Mouse (Mus musculus) left cerebral cortex, postnatal 25 days (tissue): ENCODE measurements at regions not wholly inside any gene's neighbourhood (a gene's known extent, or its start where the extent isn't known, plus 50 kb on each side); places are given as distances from the start of the nearest gene placed in this dataset.
"Not testable (repeated sequence)": the region's sequence is repeated elsewhere in the genome, so short reads cannot be mapped to it uniquely, and the experiment has no call there.

Experiments used
- DNase-seq, 2 experiments: peaks; one replicate each; pipeline ENCODE4 v3.0.0; 2022; ENCODE audit warnings: low spot score in 2 of 2, mixed read lengths in 1 of 2
- intact Hi-C: fragments of 180-260 bp; cut with DNase I; formaldehyde crosslinking; loops from one replicate; pipeline ENCODE4 v1.15.1; 2025

GRCm38 (mm10) chr16:82899611-82900010 is 71.4 kb downstream of the Gm21833 start:
- intact Hi-C loops: no loop called here
- no peak for DNase-seq

DNA sequence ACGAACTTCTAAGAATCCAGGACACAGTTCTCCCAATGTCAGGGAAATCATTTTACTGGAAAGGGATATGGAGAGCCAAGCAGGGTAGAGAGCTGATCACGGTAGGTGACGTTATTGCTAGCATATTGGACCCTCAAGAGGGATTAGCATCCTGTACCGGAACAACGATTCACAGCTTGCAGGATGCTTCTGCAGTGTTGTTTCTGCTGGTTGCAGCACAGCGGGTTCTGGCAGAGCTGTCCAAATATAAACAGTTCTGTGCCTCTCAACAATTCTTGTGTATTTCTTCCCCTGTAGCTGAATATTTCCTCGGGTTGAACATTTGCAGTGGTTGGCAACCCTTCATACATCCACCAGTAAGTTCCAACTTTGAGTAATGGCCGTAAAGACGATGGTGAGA is 92.4 kb downstream of the Gm21833 start:
- DNase-seq: no peak
- intact Hi-C loops: no loop called here

DNA sequence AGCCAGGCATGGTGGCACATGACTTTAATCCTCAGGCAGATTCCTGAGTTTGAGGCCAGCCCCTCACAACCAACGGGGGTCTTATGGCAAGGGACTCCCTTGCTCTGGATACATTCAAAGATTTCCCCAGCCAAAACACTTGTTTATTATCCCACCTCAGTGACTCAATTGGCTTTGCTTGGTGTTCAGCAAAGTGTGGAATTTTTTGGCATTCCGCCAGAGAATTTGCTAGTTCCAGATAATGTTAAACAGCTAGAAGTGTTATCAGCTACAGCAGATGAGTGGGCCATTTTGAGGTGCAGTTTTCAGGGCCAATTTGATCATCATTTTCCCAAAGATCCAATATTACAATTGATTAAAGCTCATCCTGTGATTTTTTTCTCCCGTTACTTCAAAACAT is 130.8 kb downstream of the Gm21833 start:
- intact Hi-C loops, DNase-seq: not testable (repeated sequence)

DNA sequence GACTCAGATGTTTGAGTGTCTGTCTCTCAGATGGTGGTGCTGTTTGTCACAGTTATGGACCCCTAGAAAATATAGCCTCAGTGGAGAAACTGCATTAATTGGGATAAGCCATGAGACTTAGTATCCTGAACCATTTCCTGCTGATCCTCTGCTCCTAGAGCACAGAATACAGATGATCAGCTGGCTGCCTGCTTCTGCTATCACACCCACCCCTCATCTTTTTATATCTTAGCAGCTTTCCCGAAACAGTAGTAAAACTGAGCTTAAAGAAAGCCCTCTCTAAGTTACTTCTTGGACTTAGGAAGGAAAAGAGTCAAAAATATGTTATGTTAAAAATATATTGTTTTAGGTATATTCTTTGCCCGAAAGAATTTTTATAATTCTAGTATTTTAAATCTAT is 163.5 kb downstream of the Gm21833 start:
- intact Hi-C loops: no loop called here

DNA sequence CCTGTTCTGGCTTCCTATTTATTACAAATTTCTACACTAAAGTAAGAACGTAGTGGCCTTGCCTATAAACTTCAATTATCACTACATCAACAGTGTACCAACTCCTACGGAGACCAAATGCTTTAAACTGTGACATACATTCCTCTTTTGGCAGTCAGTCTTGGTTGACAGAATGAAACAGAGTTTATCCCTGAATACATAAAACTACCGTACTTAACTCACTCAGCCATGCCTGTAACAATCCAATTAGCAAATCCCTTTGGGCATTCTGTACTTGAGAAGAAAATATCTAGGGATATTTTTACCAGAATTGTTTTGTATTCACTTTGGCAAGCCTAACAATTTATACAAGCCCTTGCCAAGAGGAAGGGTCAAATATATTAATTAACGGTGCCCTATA is 169.7 kb downstream of the Gm21833 start:
- intact Hi-C loops: no loop called here
- peak in 1 of 2 experiments; percentile 5 for DNase-seq

More for the DNA sequence above, 163.5 kb downstream of the Gm21833 start:
- peak in 1 of 2 experiments; percentile 64 for DNase-seq

- peak in 1 of 2 experiments; percentile 68 for DNase-seq
- intact Hi-C loops: loop anchor here (1.0 to 5.0 kb wide), 3 partner anchors 90 to 401 kb away; no protein-coding TSS in a partner anchor
Measured at GRCm38 (mm10) chr16:83021311-83021710, 193.1 kb downstream of the Gm21833 start.

GRCm38 (mm10) chr16:83063423-83063822 is 235.2 kb downstream of the Gm21833 start:
- no peak for DNase-seq
- intact Hi-C loops: no loop called here

DNA sequence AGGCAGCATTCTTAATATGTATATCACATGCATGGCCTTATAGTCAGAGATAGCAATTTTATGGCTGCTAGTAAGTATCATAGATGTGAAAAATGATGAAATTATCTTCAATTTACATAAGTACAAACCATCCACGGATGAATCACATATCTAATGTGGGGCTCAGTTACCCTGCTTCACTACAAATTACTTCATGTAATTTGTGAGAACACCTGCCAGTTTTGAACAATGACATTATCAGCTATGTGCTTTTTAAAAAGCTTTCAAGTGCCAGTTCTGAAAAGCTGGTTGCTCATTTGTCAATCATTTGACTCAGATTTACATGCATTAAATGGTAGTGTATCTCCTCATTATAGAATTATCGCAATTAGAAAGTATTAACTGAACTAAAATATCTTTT is 243.3 kb downstream of the Gm21833 start:
- intact Hi-C loops: no loop called here
- no peak for DNase-seq

- DNase-seq: no peak
- intact Hi-C loops: no loop called here
Measured at GRCm38 (mm10) chr16:83092059-83092458, 263.9 kb downstream of the Gm21833 start.

- peak; percentile 10 to 91 for DNase-seq
- intact Hi-C loops: loop anchor here (1.0 to 5.0 kb wide), 5 partner anchors 82 to 1001 kb away; no protein-coding TSS in a partner anchor
Measured at GRCm38 (mm10) chr16:83111128-83111527, 282.9 kb downstream of the Gm21833 start.

DNA sequence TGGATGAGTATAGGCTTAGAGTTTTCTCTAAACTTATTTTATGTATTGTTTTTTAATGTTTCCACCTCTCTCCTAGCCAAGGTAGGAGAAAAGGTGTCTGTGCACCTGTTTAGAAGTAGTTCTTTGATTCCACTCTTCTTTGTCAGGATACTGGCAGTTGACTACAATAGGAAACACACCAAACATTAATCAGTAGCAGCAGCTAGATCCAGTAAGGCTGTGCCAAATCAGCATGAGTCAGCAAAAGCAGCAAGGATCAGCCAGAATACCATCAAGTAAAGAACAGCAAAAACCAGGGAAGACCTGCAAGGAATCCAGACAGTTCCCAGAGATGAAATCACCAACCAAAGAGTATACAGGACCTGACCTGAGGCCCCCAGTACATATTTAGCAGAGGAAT is 303.7 kb downstream of the Gm21833 start:
- intact Hi-C loops: no loop called here
- DNase-seq: peak in 1 of 2 experiments; percentile 2

- peak in 1 of 2 experiments; percentile 62 for DNase-seq
- intact Hi-C loops: no loop called here
Measured at GRCm38 (mm10) chr16:83173021-83173420, 344.8 kb downstream of the Gm21833 start.

DNA sequence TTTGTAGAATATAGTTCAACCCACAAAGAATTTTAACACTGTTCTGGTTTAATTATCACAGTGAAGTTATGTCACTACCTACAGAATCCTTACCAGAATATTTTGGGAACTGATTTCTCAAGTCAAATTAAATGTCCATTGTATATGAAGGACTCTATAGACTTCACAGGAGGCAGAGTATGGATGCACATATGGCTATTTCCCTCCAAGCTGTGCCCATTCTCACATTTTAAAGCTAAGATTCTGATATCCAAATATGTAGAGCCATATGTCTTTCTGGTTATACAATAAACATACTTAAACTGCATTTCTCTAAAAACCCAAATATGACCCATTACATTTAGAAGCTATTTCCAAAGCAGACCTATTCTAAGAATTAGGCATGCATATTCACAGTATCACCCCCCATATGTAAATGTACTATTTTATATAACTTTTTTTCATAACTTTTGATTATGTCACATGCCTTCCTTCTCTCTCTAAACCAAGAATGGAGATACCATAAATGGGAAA is 365.3 kb downstream of the Gm21833 start:
- intact Hi-C loops: loop anchor here (1.0 to 5.0 kb wide), 4 partner anchors 82 to 924 kb away; no protein-coding TSS in a partner anchor

GRCm38 (mm10) chr16:83197812-83198211 is 369.6 kb downstream of the Gm21833 start:
- peak in 1 of 2 experiments; percentile 40 for DNase-seq
- intact Hi-C loops: no loop called here

More for the DNA sequence above, 365.3 kb downstream of the Gm21833 start:
- DNase-seq: peak; percentile 12 to 90
